Mouse (Mus musculus): ENCODE results near the gene Cbwd1.

DNA sequence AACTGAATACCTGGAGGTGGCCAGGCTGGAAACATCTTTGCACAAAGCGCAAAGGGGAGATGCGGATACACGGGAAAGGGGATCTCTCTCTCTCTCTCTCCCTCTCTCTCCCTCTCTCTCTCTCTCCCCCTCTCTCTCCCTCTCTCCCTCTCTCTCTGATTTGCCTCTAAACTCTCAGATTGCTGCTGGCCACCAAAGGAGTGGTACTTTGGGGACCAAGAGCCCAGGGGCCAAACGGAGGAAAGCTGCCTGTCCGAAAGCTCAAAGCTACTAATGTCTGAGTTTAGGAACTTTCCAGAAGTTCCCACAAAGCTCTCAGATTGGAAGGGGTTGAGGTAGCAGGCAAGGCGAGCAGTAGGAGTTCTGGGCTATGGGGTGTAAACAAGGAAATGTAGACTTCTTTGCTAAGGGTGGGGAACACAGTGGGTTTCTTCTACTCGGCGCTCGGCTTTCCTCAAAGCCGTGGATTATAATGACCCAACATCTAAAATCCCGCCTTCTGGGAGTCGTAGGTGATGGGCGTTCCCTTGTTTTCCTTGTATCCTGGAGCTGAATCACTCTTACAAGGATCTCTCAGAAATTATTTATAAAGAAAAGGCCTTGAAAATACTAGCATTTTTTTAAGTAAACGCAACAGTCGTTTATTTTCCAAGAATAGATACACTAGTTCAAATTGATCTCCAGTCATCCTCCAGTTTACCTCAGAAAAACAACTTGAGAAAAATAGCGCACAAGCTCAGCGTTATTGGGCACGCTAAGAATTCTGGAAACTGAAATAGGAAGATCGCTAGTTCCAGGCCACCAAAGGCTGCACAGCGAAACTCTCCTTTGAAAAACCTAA lies 63.3 kb downstream of the Cbwd1 start:
- no peak for TF ChIP-seq ZC3H11A (IDR thresholded peaks at IDR 0.05; ENCODE audit: borderline replicate concordance, low read depth, low read length)
- no peak for TF ChIP-seq HCFC1 (IDR thresholded peaks at IDR 0.05; ENCODE audit: borderline replicate concordance, insufficient read depth, low read length)
- TF ChIP-seq ZNF384 (IDR thresholded peaks at IDR 0.05; ENCODE audit: low read depth, low read length), result no peak
- TF ChIP-seq MAFK (IDR thresholded peaks at IDR 0.05; ENCODE audit: insufficient read depth, low read depth, low read length), result no peak
- no peak for TF ChIP-seq CHD2 (IDR thresholded peaks at IDR 0.05; ENCODE audit: low read depth, low read length)

All from ES-E14 (cell line).